Mouse (Mus musculus) myocyte (in vitro differentiated cells): ENCODE data around the gene Snx13.

Source experiments
- CEBPB ChIP-seq: IDR thresholded peaks from 2 replicates; pipeline ENCODE4 v1.6.1; 2011; ENCODE audit warnings: mild to moderate bottlenecking, moderate library complexity; ENCODE audit not compliant: poor library complexity, insufficient read depth, severe bottlenecking
- E2F4 ChIP-seq: IDR thresholded peaks from one replicate; pipeline ENCODE4 v1.6.1; 2011; ENCODE audit warnings: mild to moderate bottlenecking, control low read depth, moderate library complexity; ENCODE audit not compliant: insufficient read depth
- MAX ChIP-seq: IDR thresholded peaks from one replicate; pipeline ENCODE4 v1.6.1; 2011; ENCODE audit warnings: low read depth, mild to moderate bottlenecking, control low read depth
- MYOD1 ChIP-seq, 3 experiments: IDR thresholded peaks; one replicate each; pipeline ENCODE4 v1.6.1; 2011; ENCODE audit warnings: control low read depth in 2 of 3, low read depth in 2 of 3, mild to moderate bottlenecking in 2 of 3, moderate library complexity in 1 of 3; ENCODE audit not compliant: insufficient read length in 2 of 3, control insufficient read depth in 1 of 3
- MYOG ChIP-seq, 3 experiments: IDR thresholded peaks; one replicate each; pipeline ENCODE4 v1.6.1; 2011; ENCODE audit warnings: control low read depth in 2 of 3, low read depth in 2 of 3, mild to moderate bottlenecking in 2 of 3; ENCODE audit not compliant: insufficient read length in 2 of 3, control insufficient read depth in 1 of 3, insufficient read depth in 1 of 3
- POLR2A ChIP-seq: IDR thresholded peaks from one replicate; pipeline ENCODE4 v1.6.1; 2011; ENCODE audit warnings: low read depth, mild to moderate bottlenecking, control low read depth, moderate library complexity; ENCODE audit not compliant: insufficient read length
- POLR2AphosphoS2 ChIP-seq: IDR thresholded peaks from one replicate; pipeline ENCODE4 v1.6.1; 2011; ENCODE audit warnings: low read depth, control low read depth; ENCODE audit not compliant: insufficient read length
- REST ChIP-seq: IDR thresholded peaks from one replicate; pipeline ENCODE4 v1.6.1; 2011; ENCODE audit warnings: mild to moderate bottlenecking, control low read depth, moderate library complexity; ENCODE audit not compliant: insufficient read depth, insufficient read length
- SRF ChIP-seq: IDR thresholded peaks from one replicate; pipeline ENCODE4 v1.6.1; 2011; ENCODE audit warnings: low read depth; ENCODE audit not compliant: control insufficient read depth, insufficient read length
- TCF12 ChIP-seq: IDR thresholded peaks from one replicate; pipeline ENCODE4 v1.6.1; 2011; ENCODE audit warnings: mild to moderate bottlenecking, control low read depth; ENCODE audit not compliant: poor library complexity, insufficient read depth, severe bottlenecking
- TCF3 ChIP-seq: IDR thresholded peaks from one replicate; pipeline ENCODE4 v1.6.1; 2011; ENCODE audit warnings: low read depth, control low read depth; ENCODE audit not compliant: insufficient read length
- USF1 ChIP-seq: IDR thresholded peaks from one replicate; pipeline ENCODE4 v1.6.1; 2011; ENCODE audit warnings: low read depth, mild to moderate bottlenecking, control low read depth, moderate library complexity

GRCm38 (mm10) chr12:35038668-35039570 is 8.1 kb upstream of the Snx13 start:
- TF ChIP-seq POLR2A (no peak), POLR2AphosphoS2 (no peak), TCF12 (no peak), MYOD1 (IDR thresholded peaks at IDR 0.05; ENCODE audit: control insufficient read depth in 1 of 3, insufficient read length in 2 of 3, low read depth in 2 of 3) (no peak), SRF (no peak), CEBPB (no peak), USF1 (no peak), E2F4 (no peak), MAX (no peak), MYOG (IDR thresholded peaks at IDR 0.05; ENCODE audit: control insufficient read depth in 1 of 3, insufficient read depth in 1 of 3, insufficient read length in 2 of 3, low read depth in 2 of 3) (no peak), REST (no peak), TCF3 (no peak)
